Mouse (Mus musculus): ENCODE measurements around the gene Polr1a. TPM values are rescaled to one million over a fixed set of nuclear protein-coding genes. Genes with fewer than 3 reads are reported as not detected.
"Not testable (repeated sequence)": the region's sequence is repeated elsewhere in the genome, so short reads cannot be mapped to it uniquely, and the experiment has no call there.

Polr1a gene
- polyA plus RNA-seq (2017; shearing (Covaris generic)), result 10 to 100 TPM; 13.8 to 27.4 (median 21.5) TPM

- ATAC-seq, result peak; percentile 90
These were observed at the start of gene Polr1a, which contains the start of gene Ptcd3 for GRCm38 (mm10) chr6:71908481-71909381. Gene Polr1a (plus strand): TSS chr6:71909053. Gene Ptcd3 (minus strand): TSS chr6:71908750.

GRCm38 (mm10) chr6:71867751-71868150 lies 41.1 kb upstream of the Polr1a start:
- no peak for ATAC-seq

GRCm38 (mm10) chr6:71868809-71869208 lies 40.0 kb upstream of the Polr1a start:
- ATAC-seq, result peak; percentile 33

GRCm38 (mm10) chr6:71871396-71871795 lies 37.5 kb upstream of the Polr1a start:
- ATAC-seq, result peak; percentile 80

GRCm38 (mm10) chr6:71877965-71878760 lies 30.7 kb upstream of the Polr1a start:
- peak; percentile 45 for ATAC-seq

- ATAC-seq, result peak; percentile 84
These were observed 15.6 kb upstream of the Polr1a start for GRCm38 (mm10) chr6:71893263-71893662.

GRCm38 (mm10) chr6:71907702-71908235 lies 1.1 kb upstream of the Polr1a start:
- no peak for ATAC-seq

- ATAC-seq, result no peak
These were observed 531 bp downstream of the Polr1a start for GRCm38 (mm10) chr6:71909384-71909783.

GRCm38 (mm10) chr6:71909840-71910239 lies 987 bp downstream of the Polr1a start:
- ATAC-seq, result peak; percentile 25

GRCm38 (mm10) chr6:71911686-71912450 lies 3.0 kb downstream of the Polr1a start:
- no peak for ATAC-seq

- ATAC-seq, result no peak
These were observed 11.9 kb downstream of the Polr1a start for GRCm38 (mm10) chr6:71920752-71921151.

- not testable (repeated sequence) for ATAC-seq
These were observed 16.4 kb downstream of the Polr1a start for GRCm38 (mm10) chr6:71925233-71925632.

GRCm38 (mm10) chr6:71927911-71928310 lies 19.1 kb downstream of the Polr1a start:
- ATAC-seq, result no peak

GRCm38 (mm10) chr6:71930053-71930452 lies 21.2 kb downstream of the Polr1a start:
- no peak for ATAC-seq

GRCm38 (mm10) chr6:71930830-71931437 lies 22.1 kb downstream of the Polr1a start:
- ATAC-seq, result no peak

GRCm38 (mm10) chr6:71932347-71932746 lies 23.5 kb downstream of the Polr1a start:
- ATAC-seq, result no peak

GRCm38 (mm10) chr6:71934081-71934556 lies 25.3 kb downstream of the Polr1a start:
- no peak for ATAC-seq

- no peak for ATAC-seq
These were observed 26.9 kb downstream of the Polr1a start for GRCm38 (mm10) chr6:71935737-71936136.

- ATAC-seq, result no peak
These were observed 32.1 kb downstream of the Polr1a start for GRCm38 (mm10) chr6:71940912-71941311.

GRCm38 (mm10) chr6:71945101-71945500 lies 36.2 kb downstream of the Polr1a start:
- no peak for ATAC-seq

GRCm38 (mm10) chr6:71946121-71946520 lies 37.3 kb downstream of the Polr1a start:
- no peak for ATAC-seq

GRCm38 (mm10) chr6:71949721-71950120 lies 40.9 kb downstream of the Polr1a start:
- ATAC-seq, result no peak

Data from inflammation-experienced regulatory T-cells, adult 6 months (primary cell).